ENCODE assay signal across 17 mouse cellular contexts in genomic region chr16:33404055-33404454, GRCm38 (mm10). TPM values are rescaled to one million over a fixed set of nuclear protein-coding genes. Genes with fewer than 3 reads are reported as not detected.
DNase-seq lines count a peak whose midpoint lies in the region; ATAC-seq lines count a peak whose summit lies in the region.
"Had no signal": no experiment of that assay in that cellular context is flagged by ENCODE, and none has a peak within 500 bp of the region (broad histone marks: within the 10 kb centered on the region; RNA-seq: fewer than 3 reads in every experiment).

No protein-coding gene starts in this region.

- intact Hi-C loops in heart, postnatal 36 days (cut with DNase I), result no loop called here

- peak; percentile 51 for ATAC-seq in CD4-positive, CD25-positive, alpha-beta regulatory T cell, adult 4 months
- no peak for ATAC-seq in monocyte, adult 5-6 weeks (replicated peaks; ENCODE audit: insufficient number of reproducible peaks, low FRiP score, low TSS enrichment, poor library complexity, severe bottlenecking)
- ATAC-seq: activated CD4-positive, CD25-positive, alpha-beta regulatory T cell, adult 4 months; forebrain, embryonic 15.5 days; intestine, postnatal 0 days had no signal

- peak; percentile 82 for DNase-seq in heart, adult 11 months
- DNase-seq in heart, postnatal 36 days, result no peak
- DNase-seq in induced T-regulatory cell, adult 2 months (ENCODE audit: low read depth), result peak; percentile 42
- no peak for DNase-seq in kidney, postnatal 10 days
- no peak for DNase-seq in neural tube, embryonic 10.5 days (ENCODE audit: extremely low spot score, low spot score)
- DNase-seq: adrenal gland, postnatal 14 days; cerebellum, adult 11-12 months; cerebellum, adult 9-10 months; cerebellum, postnatal 25 days; gastrocnemius, postnatal 36 days; heart, adult 2 months; heart, postnatal 14 days had no signal

RNA-seq across cellular contexts. Expression of gene Zfp148, which starts 23.4 kb away (rescaled TPM):
- total RNA-seq in heart, postnatal 36 days (2021), result 10 to 100 TPM; 37.8 to 37.9 TPM
- 10 to 100 TPM; 44.3 to 57.6 TPM for polyA plus RNA-seq in CD4-positive, CD25-positive, alpha-beta regulatory T cell, adult 4 months (2017; shearing (Covaris generic))
- total RNA-seq in monocyte, adult 5-6 weeks (2017), result 32.5 to 44.3 TPM (median 37.2 TPM) in 3 replicates

Comparison
In these comparisons a context has a peak if more than half of its experiments do, and no peak if none do; other contexts are left out.
1. DNase-seq: peak in heart, adult 11 months (single experiment) and induced T-regulatory cell, adult 2 months (single experiment); none in heart, postnatal 36 days (0 of 2), kidney, postnatal 10 days (single experiment) and neural tube, embryonic 10.5 days (single experiment).